Mouse (Mus musculus) stomach, embryonic 15.5 days (tissue): ENCODE data around the gene Carnmt1. TPM values are rescaled to one million over a fixed set of nuclear protein-coding genes. Genes with fewer than 3 reads are reported as not detected.

Experiments used
- ATAC-seq: fragments of 200-750 bp; cut with Nextera tagmentation; 2 replicates; pipeline ENCODE4 v1.8.0; 2017; ENCODE audit warnings: low read depth, moderate number of reproducible peaks, moderate TSS enrichment; ENCODE audit not compliant: insufficient read depth, low FRiP score
- H3K27ac ChIP-seq: fragments of 300-500 bp; sonication (generic); 2 replicates; pipeline ENCODE4 v1.5.1; 2015; ENCODE audit warnings: mild to moderate bottlenecking, inconsistent platforms
- H3K27me3 ChIP-seq: fragments of 300-500 bp; sonication (generic); replicated peaks from 2 replicates; pipeline ENCODE4 v1.6.1; 2015; ENCODE audit warnings: inconsistent platforms
- H3K36me3 ChIP-seq: fragments of 300-500 bp; sonication (generic); 2 replicates; pipeline ENCODE4 v1.6.1; 2015; ENCODE audit warnings: inconsistent platforms
- H3K4me1 ChIP-seq: fragments of 300-500 bp; sonication (generic); 2 replicates; pipeline ENCODE4 v1.6.1; 2015; ENCODE audit warnings: inconsistent platforms
- H3K4me2 ChIP-seq: fragments of 300-500 bp; sonication (generic); 2 replicates; pipeline ENCODE4 v1.6.1; 2015; ENCODE audit warnings: mild to moderate bottlenecking, inconsistent platforms
- H3K4me3 ChIP-seq: fragments of 300-500 bp; sonication (generic); replicated peaks from 2 replicates; pipeline ENCODE4 v1.5.1; 2015; ENCODE audit warnings: inconsistent platforms
- H3K9ac ChIP-seq: fragments of 300-500 bp; sonication (generic); 2 replicates; pipeline ENCODE4 v1.6.1; 2015; ENCODE audit warnings: inconsistent platforms
- H3K9me3 ChIP-seq: fragments of 300-500 bp; sonication (generic); 2 replicates; pipeline ENCODE4 v1.6.1; 2016; ENCODE audit warnings: inconsistent platforms
- WGBS: fragments of 180-500 bp; shearing (Covaris S2); methylation state at CpG from one replicate; pipeline ENCODE4 v1.1.7; 2015; 5-methylcytosine and 5-hydroxymethylcytosine counted together
- polyA plus RNA-seq: library from polyadenylated mRNA; unstranded; fragments of >200 nt; fragmentation: Nextera tagmentation; extraction: Ambion mirVana; gene quantifications from 2 replicates; pipeline ENCODE4 v1.2.1, GENCODE M21; 2015

The Carnmt1 gene
- polyA plus RNA-seq, 1 experiment from 2014 or later = 26.9 TPM

DNA sequence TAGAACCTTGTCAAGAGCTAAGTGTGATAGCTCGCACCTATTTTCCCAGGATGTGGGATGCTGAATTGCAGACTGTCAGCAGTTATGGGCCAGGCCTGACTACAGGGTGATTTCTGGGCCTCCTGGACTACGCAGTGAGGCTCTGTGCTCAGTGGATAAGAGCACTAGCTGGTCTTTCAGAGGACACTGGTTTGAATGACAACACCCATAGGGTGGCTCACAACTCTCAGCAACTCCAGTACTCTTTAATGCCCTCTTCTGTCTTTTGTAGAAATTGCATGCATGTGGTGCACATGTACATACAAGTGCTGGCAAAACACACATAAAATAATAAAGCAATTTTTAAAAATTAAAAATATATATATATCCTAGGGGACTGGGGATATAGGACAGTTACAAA, 54.6 kb downstream of the Carnmt1 start:
- Histone ChIP-seq H3K4me1 (no peaks in the 10 kb centered on the region), H3K27me3 (no peaks in the 10 kb centered on the region), H3K9me3 (no peaks in the 10 kb centered on the region), H3K4me2 (no peak overlapping the region), H3K4me3 (no peak overlapping the region), H3K36me3 (no peaks in the 10 kb centered on the region), H3K27ac (no peak overlapping the region), H3K9ac (no peak overlapping the region)
- ATAC-seq = no peak
- 87% methylated on average over 2 of the region's 2 CpGs for WGBS

GRCm38 (mm10) chr19:18730255-18730654, 59.7 kb downstream of the Carnmt1 start:
- no peaks in the 10 kb centered on the region for H3K36me3 ChIP-seq
- 51% methylated on average over 7 of the region's 7 CpGs for WGBS
- H3K27me3 ChIP-seq = no peaks in the 10 kb centered on the region
- H3K9ac ChIP-seq = no peak overlapping the region
- H3K27ac ChIP-seq = no peak overlapping the region
- no peaks in the 10 kb centered on the region for H3K4me1 ChIP-seq
- no peaks in the 10 kb centered on the region for H3K9me3 ChIP-seq
- H3K4me3 ChIP-seq = no peak overlapping the region
- no peak for ATAC-seq
- H3K4me2 ChIP-seq = no peak overlapping the region

- Histone ChIP-seq H3K9ac (no peak overlapping the region), H3K4me3 (no peak overlapping the region), H3K27ac (no peak overlapping the region), H3K9me3 (no peaks in the 10 kb centered on the region), H3K36me3 (no peaks in the 10 kb centered on the region), H3K4me1 (no peaks in the 10 kb centered on the region), H3K27me3 (no peaks in the 10 kb centered on the region), H3K4me2 (no peak overlapping the region)
- WGBS = 22% methylated on average over 7 of the region's 7 CpGs
- no peak for ATAC-seq
Observed at GRCm38 (mm10) chr19:18731077-18731476, 60.5 kb downstream of the Carnmt1 start.

DNA sequence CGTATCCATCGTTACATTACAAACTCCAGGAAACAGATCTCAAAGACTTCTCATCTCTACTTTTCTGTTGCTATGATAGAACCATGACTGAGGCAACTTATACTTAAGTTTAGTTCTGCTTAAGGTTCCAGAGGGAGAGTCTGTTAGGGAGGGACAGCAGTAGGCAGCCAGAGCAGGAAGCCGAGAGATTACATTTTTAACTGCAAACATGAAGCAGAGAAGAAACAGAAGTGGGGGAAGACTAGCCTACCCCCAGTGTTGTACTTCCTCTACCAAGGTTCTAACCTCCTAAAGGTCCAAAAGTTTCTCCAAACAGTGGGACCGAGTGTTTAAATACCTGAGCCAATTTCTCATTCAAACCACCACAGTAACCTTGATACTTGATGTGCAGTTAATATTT, 65.3 kb downstream of the Carnmt1 start:
- WGBS = 85% methylated on average over 4 of the region's 4 CpGs
- no peak overlapping the region for H3K4me2 ChIP-seq
- H3K27me3 ChIP-seq = no peaks in the 10 kb centered on the region
- ATAC-seq = no peak
- H3K9me3 ChIP-seq = no peaks in the 10 kb centered on the region
- H3K4me3 ChIP-seq = no peak overlapping the region
- H3K4me1 ChIP-seq = no peaks in the 10 kb centered on the region
- H3K36me3 ChIP-seq = no peaks in the 10 kb centered on the region
- H3K9ac ChIP-seq = no peak overlapping the region
- H3K27ac ChIP-seq = no peak overlapping the region

DNA sequence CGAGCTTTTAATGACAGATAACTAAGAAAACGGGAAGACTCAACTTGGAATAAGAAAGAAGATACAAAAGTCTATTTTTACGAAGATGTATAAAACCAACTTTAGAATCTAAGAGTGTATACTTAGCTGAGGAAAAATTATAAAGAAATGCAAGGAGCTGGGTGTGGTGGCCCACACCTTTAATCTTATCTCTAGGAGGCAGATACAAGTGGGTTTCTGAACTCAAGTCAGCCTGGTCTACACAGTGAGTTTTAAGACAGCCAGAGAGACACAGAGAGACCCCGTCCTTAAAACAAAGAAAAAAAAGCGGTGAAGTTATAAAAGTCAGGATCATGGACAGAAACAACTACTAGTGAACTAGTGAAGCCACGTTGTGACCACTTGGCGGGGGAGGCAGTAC, 68.6 kb downstream of the Carnmt1 start:
- Histone ChIP-seq H3K4me1 (no peaks in the 10 kb centered on the region), H3K9me3 (no peaks in the 10 kb centered on the region), H3K4me2 (no peak overlapping the region), H3K9ac (no peak overlapping the region), H3K27ac (no peak overlapping the region), H3K4me3 (no peak overlapping the region), H3K27me3 (no peaks in the 10 kb centered on the region), H3K36me3 (no peaks in the 10 kb centered on the region)
- no peak for ATAC-seq
- 72% methylated on average over 7 of the region's 7 CpGs for WGBS

GRCm38 (mm10) chr19:18743946-18744345, 73.4 kb downstream of the Carnmt1 start:
- Histone ChIP-seq H3K9me3 (no peaks in the 10 kb centered on the region), H3K27me3 (no peaks in the 10 kb centered on the region), H3K9ac (no peak overlapping the region), H3K4me2 (no peak overlapping the region), H3K36me3 (no peaks in the 10 kb centered on the region), H3K4me1 (no peaks in the 10 kb centered on the region), H3K27ac (no peak overlapping the region), H3K4me3 (no peak overlapping the region)
- no peak for ATAC-seq
- 71% methylated on average over 5 of the region's 5 CpGs for WGBS

GRCm38 (mm10) chr19:18746576-18747340, 76.2 kb downstream of the Carnmt1 start:
- no peak overlapping the region for H3K9ac ChIP-seq
- no peak overlapping the region for H3K27ac ChIP-seq
- no peaks in the 10 kb centered on the region for H3K27me3 ChIP-seq
- H3K36me3 ChIP-seq = no peaks in the 10 kb centered on the region
- no peak overlapping the region for H3K4me3 ChIP-seq
- H3K9me3 ChIP-seq = no peaks in the 10 kb centered on the region
- WGBS = 81% methylated on average over 5 of the region's 5 CpGs
- no peak for ATAC-seq
- H3K4me1 ChIP-seq = no peaks in the 10 kb centered on the region
- H3K4me2 ChIP-seq = no peak overlapping the region

GRCm38 (mm10) chr19:18747379-18747778, 76.8 kb downstream of the Carnmt1 start:
- no peak for ATAC-seq
- Histone ChIP-seq H3K4me3 (no peak overlapping the region), H3K36me3 (no peaks in the 10 kb centered on the region), H3K9me3 (no peaks in the 10 kb centered on the region), H3K4me2 (no peak overlapping the region), H3K27ac (no peak overlapping the region), H3K9ac (no peak overlapping the region), H3K27me3 (no peaks in the 10 kb centered on the region), H3K4me1 (no peaks in the 10 kb centered on the region)
- 89% methylated on average over 4 of the region's 4 CpGs for WGBS

DNA sequence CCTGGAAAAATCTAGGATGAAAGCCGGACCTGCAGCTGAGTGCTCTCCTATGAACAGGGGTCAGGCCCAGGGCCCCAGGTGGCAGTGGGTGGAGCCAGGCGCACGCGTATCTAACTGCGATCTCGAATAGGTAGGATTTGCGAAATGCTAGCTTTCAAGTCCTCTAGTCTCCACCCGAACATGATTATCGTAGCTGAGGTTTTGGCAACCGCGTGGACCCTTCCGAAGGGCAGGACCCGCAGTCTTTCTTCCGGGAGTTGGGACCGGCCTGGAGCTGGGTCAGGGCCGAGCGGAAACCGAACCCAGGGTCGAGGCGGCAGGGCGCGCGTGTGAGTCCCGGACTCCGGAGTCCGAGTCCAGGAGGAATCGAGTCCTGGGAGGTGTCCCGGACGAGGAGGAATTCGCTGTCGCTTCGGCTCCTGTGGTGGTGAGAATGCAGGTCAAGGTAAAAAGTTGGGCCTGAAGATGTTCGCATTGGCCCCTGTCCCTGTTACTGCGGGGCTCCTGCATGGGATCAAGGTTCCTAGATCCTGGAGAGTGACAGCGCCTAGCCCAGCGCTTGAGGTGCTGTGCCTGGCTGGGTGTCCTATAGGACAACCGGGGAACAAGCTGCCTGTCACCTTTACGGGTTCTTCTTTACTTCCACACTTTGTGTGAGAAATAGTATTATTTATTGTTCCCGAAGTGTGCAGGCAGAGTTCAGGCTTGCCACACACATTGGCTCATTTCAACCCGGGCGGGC, 79.2 kb downstream of the Carnmt1 start, which contains the start of gene Trpm6:
Trpm6 (plus strand) TSS at position 386 of the 742 bp plus-strand sequence.
- H3K4me3 ChIP-seq = peak within 1 kb of the TSS; percentile 40
- no peaks in the 10 kb centered on the region for H3K4me1 ChIP-seq
- WGBS = 8% methylated on average over 41 of the region's 41 CpGs
- H3K9ac ChIP-seq = no peak within 1 kb of the TSS
- no peaks in the 10 kb centered on the region for H3K9me3 ChIP-seq
- H3K27ac ChIP-seq = no peak within 1 kb of the TSS
- no peaks in the 10 kb centered on the region for H3K27me3 ChIP-seq
- no peak; the same call in 1 of the 2 replicates for ATAC-seq
- no peaks in the 10 kb centered on the region for H3K36me3 ChIP-seq
- H3K4me2 ChIP-seq = peak within 1 kb of the TSS; percentile 81

Other genes with a start within 250 kb of the Carnmt1 start
- 95.9 and 97.4 TPM in 2 replicates for gene Ostf1, start 38.9 kb upstream of the Carnmt1 start, polyA plus RNA-seq
- 13.4 and 14.6 TPM in 2 replicates for gene Nmrk1, start 38.8 kb upstream of the Carnmt1 start, polyA plus RNA-seq
- 29.1 and 32.3 TPM in 2 replicates for gene D030056L22Rik, start 42.4 kb downstream of the Carnmt1 start, polyA plus RNA-seq
- 0.15 and 0.18 TPM in 2 replicates for gene Trpm6, start 79.2 kb downstream of the Carnmt1 start, polyA plus RNA-seq